Mouse (Mus musculus) kidney, postnatal 25 days (tissue): Measurements from ENCODE around the gene Gkn1.
A peak's percentile ranks its signal among the peaks of the same experiment; 100 is the strongest.

Source experiments
- DNase-seq, 2 experiments: peaks; one replicate each; pipeline ENCODE4 v3.0.0; 2021; ENCODE audit warnings: mixed read lengths in 2 of 2

Gene Gkn1

DNA sequence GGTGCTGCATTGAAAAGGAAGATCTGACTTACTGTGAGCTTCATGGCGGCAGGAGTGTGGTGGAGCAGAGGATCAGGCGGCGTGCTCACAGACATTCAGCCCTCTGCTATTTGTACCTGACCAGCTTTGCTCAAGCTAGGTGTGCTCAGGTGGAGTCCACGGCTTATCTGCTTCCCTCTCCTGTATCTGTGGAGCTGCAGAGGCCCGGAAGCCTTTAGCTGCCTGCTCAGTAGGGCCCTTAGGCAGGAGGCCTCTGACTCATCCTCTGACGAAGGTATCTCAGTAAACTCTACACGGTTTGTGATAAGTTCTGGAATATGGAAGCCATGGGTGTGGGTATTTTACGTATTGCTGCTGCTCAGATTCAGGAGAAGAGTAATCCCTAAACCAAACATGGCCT, at the start of gene Gkn1:
Gkn1 (minus strand) TSS at position 114 of the 400 bp plus-strand sequence.
- no peak for DNase-seq

DNA sequence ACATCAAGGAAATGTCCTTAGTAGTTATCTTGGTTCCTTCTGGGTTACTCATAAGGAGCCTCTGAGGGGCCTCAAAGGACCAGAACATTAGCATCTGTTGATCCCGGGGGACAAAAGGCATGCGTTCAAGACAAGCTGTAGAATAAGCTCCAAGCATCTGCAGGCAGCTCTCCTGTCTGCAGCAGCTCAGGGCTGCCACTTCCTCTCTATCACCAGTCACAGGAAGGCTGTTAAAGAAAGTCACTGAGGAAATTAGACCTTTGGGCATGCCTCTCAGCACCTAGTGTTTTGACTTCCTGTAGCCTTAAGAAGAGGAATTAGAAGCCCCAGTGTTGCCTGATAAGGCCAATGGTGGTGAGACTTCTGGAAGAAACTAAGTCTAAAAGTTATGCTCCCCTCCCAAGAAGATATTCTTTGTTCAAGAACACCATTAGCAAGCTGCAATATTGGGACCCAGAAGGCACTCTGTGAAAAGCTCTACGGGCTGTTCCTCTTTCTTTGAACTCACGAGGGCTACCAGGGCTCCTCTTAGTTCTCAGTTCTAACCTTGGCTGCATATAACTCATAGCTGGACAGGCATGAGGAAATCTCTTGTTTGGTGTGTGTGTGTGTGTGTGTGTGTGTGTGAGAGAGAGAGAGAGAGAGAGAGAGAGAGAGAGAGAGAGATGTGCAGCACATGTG, 49.3 kb upstream of the Gkn1 start:
- DNase-seq = no peak

DNA sequence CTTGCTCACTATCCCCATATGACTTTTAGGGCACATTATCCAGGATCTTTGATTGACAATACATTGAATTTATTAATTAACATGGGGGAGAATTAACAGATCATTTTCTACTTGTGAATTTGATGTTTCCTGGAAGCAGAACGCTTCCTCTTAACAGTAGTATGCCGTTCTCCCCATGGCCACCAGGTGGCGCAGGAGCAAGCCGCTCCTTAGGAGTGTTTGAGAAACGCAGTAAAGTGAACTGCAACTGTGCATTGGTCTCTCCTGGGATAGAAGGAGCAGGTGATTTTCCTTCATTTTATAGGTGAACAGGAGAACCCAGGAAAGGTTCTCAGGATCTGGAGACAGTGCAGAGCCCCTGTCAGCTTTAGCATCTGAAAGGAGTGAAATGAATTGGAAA, 48.4 kb upstream of the Gkn1 start:
- DNase-seq = peak; percentile 69 to 88

DNA sequence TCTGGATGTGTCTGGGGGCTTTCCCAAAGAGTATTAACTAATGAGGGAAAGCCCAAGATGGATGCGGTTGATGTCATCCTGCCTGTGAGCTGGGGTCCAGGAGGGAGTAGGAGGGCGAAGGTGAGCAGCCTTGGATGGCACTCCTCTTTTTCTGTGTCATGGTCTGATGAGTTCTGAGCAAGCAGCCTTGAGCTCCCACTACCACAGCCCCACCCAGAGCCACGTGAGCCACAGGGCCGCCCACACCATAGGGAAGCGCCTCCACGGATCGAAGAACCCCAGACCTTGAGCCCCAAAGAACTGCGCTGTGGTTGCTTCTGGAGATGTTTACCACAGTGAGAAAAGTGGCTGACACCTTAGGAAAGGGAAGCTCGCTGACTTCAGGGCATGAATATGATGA, 44.0 kb upstream of the Gkn1 start:
- DNase-seq = peak; percentile 21 to 72

DNA sequence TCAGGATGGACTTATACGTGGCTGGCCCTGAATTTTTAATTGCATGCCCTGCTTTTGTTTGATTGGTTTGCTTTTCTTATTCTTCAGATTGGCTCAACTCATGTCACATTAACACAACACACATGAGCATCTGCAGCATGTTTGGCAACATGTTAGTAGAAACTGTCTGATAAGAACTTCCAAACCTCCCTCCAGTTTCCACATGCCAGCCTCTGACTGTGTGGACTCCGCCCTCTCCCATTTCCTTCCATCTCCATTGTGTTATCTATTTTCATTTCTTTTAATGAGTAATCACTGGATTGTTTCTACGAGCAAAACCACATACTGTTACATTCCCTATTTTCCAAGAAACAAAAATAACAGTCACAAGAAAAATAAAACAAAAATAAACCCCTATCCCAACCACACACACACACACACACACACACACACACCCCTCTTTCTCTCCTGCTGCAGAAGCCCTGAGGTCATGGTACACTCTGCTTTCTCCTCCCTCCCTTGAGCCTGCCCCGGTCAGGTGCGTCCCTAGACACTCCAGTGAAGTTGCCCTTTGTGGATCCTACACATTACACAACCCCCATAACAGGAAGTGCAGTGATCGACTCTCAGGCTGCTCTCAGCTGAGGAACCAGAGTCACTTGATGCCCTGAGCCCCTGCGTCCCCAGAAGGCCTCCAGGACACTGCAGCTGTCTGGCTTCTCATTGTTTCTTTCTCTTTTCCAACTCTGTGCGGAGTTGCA, 42.9 kb upstream of the Gkn1 start:
- DNase-seq = peak; percentile 32 to 80

DNA sequence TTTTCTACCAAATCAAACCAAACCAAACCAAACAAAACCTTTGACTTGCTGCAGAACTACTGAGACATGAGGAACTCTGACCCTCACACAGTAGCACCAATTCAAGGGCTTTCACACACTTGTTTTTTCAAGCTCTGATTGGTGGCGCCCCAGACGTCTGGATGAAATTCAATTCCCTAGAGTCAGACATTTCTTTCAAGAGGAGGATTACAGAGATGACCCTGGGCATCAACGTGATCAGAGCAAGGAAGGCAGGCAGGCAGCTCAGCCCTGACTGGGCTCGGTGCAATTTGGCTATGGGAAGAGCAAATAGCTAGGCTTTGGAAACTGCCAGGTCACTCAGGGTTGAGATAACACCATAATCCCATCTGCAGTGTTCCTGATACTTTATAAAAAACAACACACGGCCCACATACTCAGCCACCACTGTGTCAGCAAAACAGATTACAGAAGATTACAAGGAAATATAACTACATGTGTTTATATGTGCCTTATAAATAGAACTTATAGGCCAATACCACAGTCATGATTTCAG, 38.8 kb upstream of the Gkn1 start:
- DNase-seq = no peak

DNA sequence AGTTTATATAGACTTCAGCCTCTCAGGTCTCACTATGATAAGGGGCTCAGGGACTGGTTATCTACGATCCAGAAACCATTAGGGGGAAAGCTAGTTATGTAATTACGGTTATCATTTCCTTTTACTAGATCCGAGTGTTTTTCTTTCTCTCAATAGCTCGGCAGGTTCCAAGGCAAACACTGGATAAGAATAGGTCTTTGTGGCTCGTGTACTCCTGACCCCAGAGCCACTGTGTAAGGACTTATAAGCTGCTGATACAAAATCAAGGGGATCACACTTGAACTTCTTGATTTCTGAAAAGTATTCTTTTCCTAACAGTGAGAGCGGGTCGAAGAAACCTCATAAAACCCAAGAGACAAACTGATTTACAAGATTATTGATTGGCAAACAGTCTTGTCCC, 38.1 kb upstream of the Gkn1 start, which contains the start of gene Gkn3:
Gkn3 (minus strand) TSS at position 59 of the 400 bp plus-strand sequence.
- DNase-seq = no peak

DNA sequence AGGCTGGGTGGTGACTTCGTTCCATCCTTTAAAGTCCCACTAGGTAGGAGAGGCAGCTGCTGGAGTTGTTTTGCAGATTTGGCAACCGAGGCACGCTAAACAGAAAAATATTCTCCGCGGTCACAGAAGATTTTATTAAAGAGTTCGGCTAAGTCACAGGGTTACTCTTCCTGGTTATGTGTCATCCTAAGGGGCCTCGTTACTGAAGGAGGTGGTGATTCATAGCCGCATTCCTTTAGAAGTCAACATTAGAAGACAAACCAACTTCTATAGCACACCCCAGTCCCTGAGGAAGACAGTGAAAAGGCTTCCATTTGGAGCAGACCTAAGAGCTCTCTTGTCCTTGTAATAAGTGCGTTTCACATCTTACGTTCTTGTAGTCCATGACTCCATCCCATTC, 35.9 kb upstream of the Gkn1 start:
- DNase-seq = no peak

DNA sequence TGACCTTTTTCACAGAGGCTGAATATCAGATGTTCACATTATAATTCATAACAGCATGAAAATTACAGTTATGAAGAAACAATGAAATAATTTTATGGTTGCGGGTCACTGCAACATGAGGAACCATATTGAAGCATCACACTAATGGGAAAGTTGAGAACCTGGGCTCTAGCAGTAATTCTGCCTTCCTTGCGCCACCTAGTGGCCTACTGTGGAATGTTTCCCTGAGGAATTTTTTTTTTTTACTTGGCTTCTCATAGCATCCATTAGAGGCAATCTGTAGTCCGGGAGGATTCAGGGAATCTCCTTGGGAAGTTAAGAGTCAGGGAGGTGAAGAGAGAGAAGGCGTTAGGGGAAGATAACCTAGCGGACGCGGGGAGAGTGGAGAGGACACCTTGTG, 35.5 kb upstream of the Gkn1 start:
- DNase-seq = peak in 1 of 2 experiments; percentile 77

DNA sequence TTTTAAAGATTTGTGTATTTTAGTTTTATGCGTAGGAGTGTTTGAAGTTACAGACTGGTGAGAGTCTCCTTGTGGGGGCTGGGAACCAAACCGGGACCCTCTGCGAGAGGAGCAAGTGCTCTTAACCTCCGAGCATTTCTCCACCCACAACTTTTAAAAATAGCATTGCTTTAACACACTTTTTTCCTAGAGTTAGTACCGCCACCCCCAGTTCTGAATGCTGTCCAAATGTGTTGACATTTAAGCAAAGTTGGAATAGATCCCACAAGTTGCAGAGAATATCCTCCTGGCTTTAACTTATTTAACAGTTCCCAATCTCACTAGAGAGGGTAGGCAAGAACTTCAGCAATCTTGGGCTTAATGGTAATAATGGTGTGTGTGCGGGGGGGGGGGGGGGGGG, 34.0 kb upstream of the Gkn1 start:
- no peak for DNase-seq

DNA sequence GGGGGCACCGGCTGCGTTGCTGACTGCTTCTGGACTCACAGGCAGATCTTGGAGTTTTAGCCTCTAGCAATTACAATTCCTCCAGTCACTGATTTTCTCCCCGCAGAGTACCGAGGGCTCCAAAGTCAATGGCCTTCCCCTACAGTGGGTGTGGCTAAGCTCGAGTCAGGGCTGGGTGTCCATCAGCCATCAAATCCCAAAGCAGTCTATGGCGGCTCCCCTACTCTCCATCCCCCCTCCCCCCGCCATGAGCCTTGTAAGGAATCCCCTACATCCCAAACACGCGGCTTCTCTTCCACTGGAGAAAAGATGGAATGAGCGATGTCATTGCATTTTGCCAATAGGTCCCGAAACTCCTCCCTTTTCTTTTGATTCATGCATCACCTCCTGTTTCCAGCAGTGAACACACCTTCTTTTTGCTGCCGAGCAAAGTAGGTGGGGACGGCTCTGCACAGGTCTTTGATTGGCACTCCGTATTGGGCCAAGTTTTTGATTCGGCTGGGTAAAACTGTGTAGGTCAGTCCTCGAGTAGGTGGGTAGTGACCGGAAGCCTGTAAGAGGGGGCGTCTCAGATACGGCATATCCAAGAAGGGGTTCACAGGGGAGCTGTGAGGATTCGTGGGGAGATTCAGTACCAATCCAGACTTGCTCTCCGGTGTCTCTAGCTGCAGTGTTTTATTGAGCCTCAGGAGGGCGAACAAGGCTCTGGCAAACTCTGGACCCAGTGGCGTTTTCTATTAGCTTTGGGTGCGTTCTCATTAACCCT, 33.4 kb upstream of the Gkn1 start:
- peak in 1 of 2 experiments; percentile 32 for DNase-seq

DNA sequence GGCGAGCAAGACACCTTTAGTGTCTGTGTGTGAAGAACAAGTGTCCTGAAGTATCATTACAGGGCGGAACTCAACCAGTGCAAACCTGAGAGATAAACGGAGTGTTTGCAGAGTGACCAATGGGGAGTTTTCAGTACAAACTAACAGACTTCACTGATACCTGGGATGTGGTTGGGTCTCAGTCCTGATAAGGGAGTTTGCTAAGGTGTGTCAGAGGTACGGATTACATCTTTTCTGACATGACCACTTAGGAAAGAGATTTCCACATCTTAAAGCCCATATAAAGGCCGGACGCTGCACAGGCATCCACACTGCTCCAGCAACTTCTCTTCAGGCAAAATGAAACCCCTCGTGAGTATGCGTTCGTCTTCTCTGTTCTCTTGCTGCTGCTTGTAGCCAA, 22.3 kb upstream of the Gkn1 start, which contains the start of gene Gkn2:
Gkn2 (plus strand) TSS at position 301 of the 400 bp plus-strand sequence.
- DNase-seq = no peak

DNA sequence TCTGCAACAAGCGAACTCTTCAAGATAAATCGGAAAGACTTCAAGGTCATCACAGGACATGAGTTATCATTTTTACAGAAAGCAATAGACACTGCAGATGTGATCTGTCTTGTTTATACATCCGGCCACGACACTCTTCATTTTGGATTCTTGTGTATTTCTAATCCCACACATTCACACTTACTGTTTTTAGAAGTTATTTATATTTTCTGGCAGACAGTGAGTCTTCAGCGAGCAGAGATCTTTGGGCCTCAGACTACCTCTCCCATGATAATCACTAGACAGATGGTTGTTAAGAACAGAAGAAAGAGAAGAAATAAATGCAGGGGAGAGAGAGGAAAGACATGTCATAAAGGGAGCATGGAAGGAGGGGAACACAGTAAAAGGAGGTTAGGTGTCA, 18.5 kb upstream of the Gkn1 start:
- no peak for DNase-seq

DNA sequence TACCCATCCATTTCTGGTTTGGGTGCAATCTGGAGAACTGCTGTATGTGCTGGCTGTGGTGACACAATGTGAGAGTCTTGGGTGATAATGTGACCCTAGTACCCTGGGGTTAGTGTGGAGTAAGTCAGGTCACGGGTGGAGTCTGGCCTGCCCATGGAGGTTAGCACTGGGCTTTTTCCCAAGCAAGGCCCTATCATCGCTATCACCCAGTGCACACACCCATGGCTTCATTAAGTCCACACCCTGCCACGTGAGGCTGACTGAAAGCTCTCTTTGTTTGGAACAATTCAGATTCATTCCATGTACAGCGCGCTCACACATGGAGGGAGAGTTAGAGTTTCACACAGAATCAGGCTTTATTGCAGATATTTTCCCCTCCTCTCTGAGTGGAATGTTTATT, 3.7 kb upstream of the Gkn1 start:
- DNase-seq = no peak

DNA sequence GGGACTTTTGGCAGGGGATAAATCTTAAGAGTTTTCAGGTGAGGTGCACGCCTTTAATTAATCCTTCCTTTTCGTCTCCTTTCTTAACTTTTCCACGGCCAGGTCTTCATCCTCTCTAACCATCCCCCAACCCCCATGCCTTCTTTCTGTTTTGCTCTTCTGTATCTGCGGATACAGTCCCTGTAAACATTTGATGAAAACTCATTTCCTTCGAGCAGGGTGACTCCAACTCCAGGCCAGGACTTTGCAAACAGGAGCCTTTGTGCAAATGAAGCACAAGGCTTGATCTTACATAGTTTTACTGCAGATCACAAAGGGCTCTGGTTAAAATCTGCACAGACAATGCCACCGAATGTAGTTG, 14.8 kb downstream of the Gkn1 start:
- no peak for DNase-seq

DNA sequence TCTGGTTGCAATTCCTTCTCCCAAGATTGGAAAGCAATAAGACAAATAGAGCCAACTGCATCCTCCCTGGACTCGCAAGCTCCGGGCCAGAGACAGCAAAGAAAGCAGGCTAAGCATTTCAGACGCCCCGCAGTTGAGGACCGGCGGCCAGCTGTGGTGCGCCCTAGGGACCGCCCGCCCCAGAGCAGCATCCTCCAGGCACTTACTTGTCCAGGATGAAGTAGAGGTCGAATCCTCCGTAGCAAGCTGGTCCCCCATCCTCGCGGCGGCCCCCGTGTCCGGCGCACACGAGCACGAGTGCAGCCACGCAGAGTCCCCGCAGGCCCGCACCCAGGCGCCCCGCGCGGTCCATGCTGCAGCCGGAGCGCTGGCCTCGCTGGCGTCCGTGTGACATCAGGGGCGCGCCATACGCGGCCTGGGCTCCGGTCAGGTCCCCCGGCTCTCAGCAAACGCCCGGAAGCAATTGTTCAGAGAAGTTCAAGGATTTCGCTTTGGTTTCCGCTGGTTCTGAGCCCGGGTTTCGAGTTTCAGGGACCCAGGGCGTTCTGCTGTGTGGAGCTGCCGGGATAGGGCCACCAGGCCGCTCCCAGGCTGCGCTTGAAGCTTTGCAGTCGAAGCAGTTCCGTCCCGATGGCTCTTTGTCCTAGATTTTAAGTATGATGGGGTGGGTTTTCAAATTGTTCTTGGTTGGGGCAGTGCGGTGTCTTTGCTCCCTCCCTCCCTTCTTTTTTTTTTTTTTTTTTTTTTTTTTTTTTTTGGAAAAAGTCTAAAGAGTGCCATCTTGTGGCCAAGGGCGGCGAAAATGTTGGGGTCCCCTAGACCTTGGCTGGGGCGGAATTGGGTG, 15.4 kb downstream of the Gkn1 start, which contains the start of gene Antxr1:
Antxr1 (minus strand) TSS at position 731 of the 844 bp plus-strand sequence.
- DNase-seq = peak; percentile 53 to 61

DNA sequence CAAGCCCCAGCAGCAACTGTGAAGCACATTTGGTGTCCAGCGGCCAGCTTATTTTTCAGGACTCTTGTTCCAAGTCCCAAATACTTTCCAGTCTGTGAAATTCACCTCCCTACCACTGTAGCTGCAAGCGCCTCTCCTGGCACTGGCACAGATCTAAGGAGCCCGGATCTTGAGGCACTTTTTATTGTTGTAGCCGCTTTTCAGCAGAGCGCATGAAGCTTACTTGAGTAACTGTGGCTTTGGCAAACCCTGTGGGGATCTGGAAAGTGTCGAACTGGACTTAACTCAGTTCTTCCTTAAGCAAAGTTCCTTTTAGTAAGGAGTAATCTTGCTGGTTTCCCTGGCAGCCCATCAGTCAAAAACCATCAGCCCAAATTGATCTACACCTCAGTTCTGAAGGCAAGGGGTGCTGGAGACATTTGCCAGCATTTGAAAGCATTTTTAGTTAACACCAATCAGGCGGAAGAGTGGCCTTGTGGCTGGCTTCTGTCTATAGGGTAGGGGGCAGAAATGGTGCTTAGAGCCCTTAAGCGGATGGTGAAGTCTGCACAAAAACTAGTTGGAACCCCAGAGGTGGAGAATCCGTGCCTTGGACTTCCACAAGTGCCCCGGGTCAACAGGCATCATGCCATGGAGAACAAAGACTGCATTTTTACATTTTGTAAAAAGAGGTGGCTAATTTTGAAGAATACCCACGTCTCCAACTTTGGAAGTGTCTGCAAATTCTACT, 16.2 kb downstream of the Gkn1 start:
- peak in 1 of 2 experiments; percentile 16 for DNase-seq

DNA sequence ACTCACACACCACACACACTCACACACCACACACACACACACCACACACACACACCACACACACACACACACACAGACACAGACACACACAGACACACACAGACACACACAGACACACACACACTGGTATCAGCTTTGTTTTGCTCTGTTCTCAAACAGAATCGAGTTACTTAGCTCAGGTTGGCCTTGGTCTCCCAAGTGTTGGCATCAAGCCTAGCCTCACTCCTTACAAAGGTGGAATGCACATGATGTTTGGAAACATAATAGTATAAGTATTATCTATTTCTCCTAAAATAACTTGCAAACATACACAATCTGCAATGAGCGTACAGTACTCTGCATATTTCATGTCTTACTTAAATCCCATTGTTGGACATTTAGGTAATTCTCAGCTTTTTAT, 18.4 kb downstream of the Gkn1 start:
- no peak for DNase-seq

DNA sequence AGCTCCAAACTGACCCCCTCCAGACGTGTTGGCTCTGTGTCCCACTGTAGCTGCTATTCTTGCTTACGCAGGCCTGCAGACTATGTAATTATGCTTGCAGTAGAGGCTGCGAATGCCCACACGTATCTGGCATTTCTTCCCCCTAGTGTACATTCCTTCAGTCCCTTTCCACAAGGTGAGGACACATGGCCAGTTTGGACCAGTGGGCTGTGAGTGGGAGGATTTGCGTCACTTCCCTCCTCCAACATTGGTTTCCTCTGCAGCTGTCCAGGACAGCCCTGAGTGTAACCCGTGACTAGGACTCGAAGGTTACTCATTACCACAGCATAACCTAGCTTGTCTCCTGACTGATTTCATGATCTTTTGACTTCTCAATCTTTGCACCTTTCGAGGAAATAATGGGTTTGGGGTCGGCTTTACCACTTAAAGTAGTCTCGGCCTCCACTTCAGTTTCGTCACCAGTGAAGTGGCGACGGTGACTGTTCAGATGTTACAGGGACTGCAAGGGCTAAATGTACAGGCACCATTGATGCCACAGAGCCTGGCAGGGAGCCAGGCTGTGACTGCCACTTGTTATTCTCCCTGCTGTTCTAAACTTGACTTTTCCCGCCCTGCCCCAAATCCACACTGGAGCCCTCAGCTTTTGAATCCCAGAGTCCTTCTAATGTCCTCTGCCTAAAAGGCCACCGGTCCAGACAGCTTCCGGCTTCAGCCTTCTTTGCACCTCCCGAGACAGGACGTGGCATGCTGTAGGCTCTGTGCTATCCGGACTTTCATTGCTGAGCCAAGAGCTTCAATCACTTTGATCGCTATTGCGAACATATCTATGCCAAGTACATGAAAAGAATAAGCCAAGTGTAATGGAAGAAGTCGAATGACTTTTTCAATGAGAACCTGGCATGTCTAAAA, 22.2 kb downstream of the Gkn1 start:
- DNase-seq = peak; percentile 47 to 80

DNA sequence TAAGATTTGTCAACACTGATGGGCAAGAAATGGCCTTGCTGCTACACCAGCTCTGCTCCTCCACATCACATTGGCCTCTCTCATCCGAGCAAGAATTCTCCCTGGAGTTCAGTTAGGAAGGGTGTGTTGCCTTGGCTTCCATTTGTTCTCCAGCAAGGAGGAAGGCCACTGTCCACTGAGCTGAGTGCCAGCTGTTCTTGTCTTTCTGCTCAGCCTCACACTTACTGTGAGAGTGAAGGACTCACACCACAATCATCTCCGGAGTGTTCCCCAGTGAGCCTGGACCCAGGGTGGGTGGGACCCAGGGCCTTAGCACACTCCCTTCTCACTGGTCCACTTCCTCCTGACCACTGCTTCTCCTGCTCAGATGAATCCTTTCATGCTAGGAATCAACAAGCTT, 23.8 kb downstream of the Gkn1 start:
- no peak for DNase-seq
